Mouse (Mus musculus): ENCODE measurements around the gene Npdc1. TPM values are rescaled to one million over a fixed set of nuclear protein-coding genes. Genes with fewer than 3 reads are reported as not detected.

Gene Npdc1
- total and polyA plus RNA-seq, 3 experiments = not detected

DNA sequence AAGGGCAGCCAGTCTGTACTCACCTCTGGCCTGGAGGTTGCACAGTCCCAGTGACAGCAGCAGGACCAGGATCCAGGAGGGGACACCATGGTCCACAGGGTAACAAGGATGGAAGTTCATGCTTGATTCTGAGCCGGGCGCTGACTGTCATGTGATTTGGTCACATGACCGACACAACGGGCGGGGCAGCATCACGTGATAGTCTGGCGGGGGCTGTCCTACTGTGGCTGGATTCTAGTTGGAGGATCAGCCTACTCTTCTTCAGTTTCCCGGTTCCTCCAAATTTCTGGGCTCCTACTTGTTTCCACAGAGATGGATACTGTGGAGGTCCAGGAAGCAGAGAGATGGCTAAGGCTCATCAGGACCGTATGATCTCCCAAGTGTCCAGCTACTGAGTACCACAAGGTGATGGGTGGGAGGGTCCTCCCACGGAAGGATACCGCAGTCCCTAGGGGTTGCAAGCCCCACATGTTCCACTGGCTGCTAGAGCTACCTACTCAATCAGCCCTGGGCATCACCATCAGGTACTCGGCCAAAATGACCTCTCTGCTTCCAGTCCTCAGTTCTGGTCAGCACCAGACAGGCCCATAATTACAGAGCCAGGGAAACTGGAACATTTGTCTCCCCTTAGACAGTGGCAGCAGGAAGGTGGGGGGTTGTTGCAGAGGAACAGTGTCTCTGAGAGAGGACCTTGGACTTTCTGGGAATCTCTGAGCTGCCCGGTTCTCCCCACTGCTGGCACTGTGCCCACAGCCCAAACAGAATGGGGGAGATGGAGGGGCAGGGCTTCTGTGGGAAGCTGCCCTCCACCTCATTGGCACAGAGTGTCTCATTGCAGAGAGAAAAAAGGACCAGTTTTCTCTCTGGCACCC is 42.7 kb upstream of the Npdc1 start, which contains the start of gene Dpp7 (continued):
- TF ChIP-seq MEF2A (IDR thresholded peaks at IDR 0.05; ENCODE audit: extremely low read depth, insufficient replicate concordance, low read depth, low read length, poor library complexity, severe bottlenecking) (no peak), MYC (IDR thresholded peaks at IDR 0.05; ENCODE audit: low read depth, low read length) (no peak), ZC3H11A (IDR thresholded peaks at IDR 0.05; ENCODE audit: low read depth, low read length) (no peak), HCFC1 (IDR thresholded peaks at IDR 0.05; ENCODE audit: low read depth, low read length) (peak; percentile 85), POLR2AphosphoS5 (IDR thresholded peaks at IDR 0.05; ENCODE audit: borderline replicate concordance, low read depth, low read length) (no peak), MAX (IDR thresholded peaks at IDR 0.05; ENCODE audit: low read length) (peak; percentile 96), GABPA (IDR thresholded peaks at IDR 0.05; ENCODE audit: low read depth, low read length) (no peak), MXI1 (IDR thresholded peaks at IDR 0.05; ENCODE audit: low read depth, low read length) (peak; percentile 91), USF2 (IDR thresholded peaks at IDR 0.05; ENCODE audit: borderline replicate concordance in 1 of 2, insufficient read depth in 1 of 2, low read depth in 1 of 2, low read length in 2 of 2) (peak; percentile 100), NRF1 (IDR thresholded peaks at IDR 0.05; ENCODE audit: insufficient read depth, low read depth, low read length, poor library complexity, severe bottlenecking) (no peak)

DNA sequence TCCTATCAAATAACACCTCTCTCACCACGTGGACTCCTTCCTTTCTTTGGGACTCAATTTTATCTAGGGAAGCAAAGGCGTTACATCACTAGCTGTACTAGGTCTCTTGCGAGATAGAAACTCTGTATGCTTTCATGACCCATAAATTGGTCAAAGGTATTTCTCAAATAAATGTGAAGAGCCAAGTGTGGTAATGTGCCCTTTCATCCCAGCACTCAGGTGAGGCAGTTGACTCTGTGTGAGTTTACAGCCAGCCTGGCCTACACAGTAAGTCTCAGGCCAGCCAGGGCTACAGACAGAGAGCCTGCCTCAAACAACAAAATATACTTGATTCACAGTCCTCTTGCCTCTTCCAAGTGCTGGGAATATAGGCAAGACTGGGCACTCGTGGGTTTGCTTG is 39.3 kb upstream of the Npdc1 start:
- no peaks in the 10 kb centered on the region for H3K9me3 ChIP-seq (replicated peaks; ENCODE audit: insufficient read depth, low read length)
- no peak for DNase-seq (ENCODE audit: low read depth, low spot score)
- H3K9ac ChIP-seq (ENCODE audit: control insufficient read depth, low read depth, low read length, poor library complexity, severe bottlenecking) = no peak overlapping the region
- H3K36me3 ChIP-seq (ENCODE audit: control insufficient read depth in 1 of 2, insufficient read depth in 2 of 2, low read length in 2 of 2) = no peaks in the 10 kb centered on the region; a peak in 2 of 4 replicates
- H3K27me3 ChIP-seq (ENCODE audit: control insufficient read depth in 1 of 2, insufficient read depth in 2 of 2, low read length in 2 of 2) = no peaks in the 10 kb centered on the region
- no peak overlapping the region for H3K27ac ChIP-seq (ENCODE audit: control insufficient read depth, low read depth, low read length)
- TF ChIP-seq ELF1 (IDR thresholded peaks at IDR 0.05; ENCODE audit: low read depth, low read length) (no peak), USF2 (IDR thresholded peaks at IDR 0.05; ENCODE audit: borderline replicate concordance in 1 of 2, insufficient read depth in 1 of 2, low read depth in 1 of 2, low read length in 2 of 2) (no peak), MAZ (IDR thresholded peaks at IDR 0.05; ENCODE audit: low read depth, low read length) (no peak), KAT2A (conservative IDR thresholded peaks at IDR 0.05; ENCODE audit: low read depth, low read length) (no peak), MEF2A (IDR thresholded peaks at IDR 0.05; ENCODE audit: extremely low read depth, insufficient replicate concordance, low read depth, low read length, poor library complexity, severe bottlenecking) (no peak), E2F4 (IDR thresholded peaks at IDR 0.05; ENCODE audit: borderline replicate concordance, low read depth, low read length) (no peak), NRF1 (IDR thresholded peaks at IDR 0.05; ENCODE audit: insufficient read depth, low read depth, low read length, poor library complexity, severe bottlenecking) (no peak), RCOR1 (IDR thresholded peaks at IDR 0.05; ENCODE audit: low read depth, low read length) (no peak), NELFE (IDR thresholded peaks at IDR 0.05; ENCODE audit: low read depth, low read length) (no peak), RAD21 (IDR thresholded peaks at IDR 0.05; ENCODE audit: low read depth, low read length) (no peak), TCF12 (IDR thresholded peaks at IDR 0.05; ENCODE audit: low read depth, low read length) (no peak), MXI1 (IDR thresholded peaks at IDR 0.05; ENCODE audit: low read depth, low read length) (no peak), EP300 (IDR thresholded peaks at IDR 0.05; ENCODE audit: low read depth in 1 of 2, low read length in 2 of 2) (no peak)
- peaks cover 0 to 19% of the 10 kb centered on the region in 2 experiments; a peak in 3 of 4 replicates for H3K4me1 ChIP-seq (ENCODE audit: control insufficient read depth in 1 of 2, insufficient read depth in 2 of 2, low read length in 2 of 2)
- peaks cover 7% of the 10 kb centered on the region for H3K79me2 ChIP-seq (ENCODE audit: control insufficient read depth, insufficient read depth, low read length, poor library complexity)
- no peak overlapping the region for H3K4me3 ChIP-seq (ENCODE audit: control insufficient read depth in 1 of 2, insufficient read depth in 1 of 2, low read depth in 2 of 2, low read length in 2 of 2)
